Mouse (Mus musculus): ENCODE results near the gene Cpn2. TPM values are rescaled to one million over a fixed set of nuclear protein-coding genes. Genes with fewer than 3 reads are reported as not detected.

Gene Cpn2
- total RNA-seq, 1 experiment from 2014 or later: 28.6 TPM

- DNase-seq: no peak
These were observed 13.5 kb upstream of the Cpn2 start for GRCm38 (mm10) chr16:30280676-30281297.

- DNase-seq: peak; percentile 29
These were observed 11.1 kb upstream of the Cpn2 start for GRCm38 (mm10) chr16:30278406-30278805.

GRCm38 (mm10) chr16:30275558-30276340 lies 8.4 kb upstream of the Cpn2 start:
- no peak for DNase-seq

- DNase-seq: no peak
These were observed 5.8 kb upstream of the Cpn2 start for GRCm38 (mm10) chr16:30273065-30273464.

- DNase-seq: no peak
These were observed 4.8 kb upstream of the Cpn2 start for GRCm38 (mm10) chr16:30271941-30272595.

- no peak for DNase-seq
These were observed 4.0 kb upstream of the Cpn2 start for GRCm38 (mm10) chr16:30271223-30271761.

GRCm38 (mm10) chr16:30266561-30266960 lies 738 bp downstream of the Cpn2 start:
- no peak for DNase-seq

- DNase-seq: no peak
These were observed 1.7 kb downstream of the Cpn2 start for GRCm38 (mm10) chr16:30265611-30266010.

- peak; percentile 18 for DNase-seq
These were observed 4.1 kb downstream of the Cpn2 start for GRCm38 (mm10) chr16:30263156-30263555.

- DNase-seq: peak; percentile 82
These were observed 4.6 kb downstream of the Cpn2 start for GRCm38 (mm10) chr16:30262664-30263063.

GRCm38 (mm10) chr16:30262157-30262556 lies 5.1 kb downstream of the Cpn2 start:
- DNase-seq: no peak

- DNase-seq: peak; percentile 54
These were observed 6.0 kb downstream of the Cpn2 start for GRCm38 (mm10) chr16:30261341-30261740.

- peak; percentile 44 for DNase-seq
These were observed 7.2 kb downstream of the Cpn2 start for GRCm38 (mm10) chr16:30260012-30260635.

- DNase-seq: peak; percentile 73
These were observed 7.9 kb downstream of the Cpn2 start for GRCm38 (mm10) chr16:30259444-30259843.

- no peak for DNase-seq
These were observed 8.9 kb downstream of the Cpn2 start for GRCm38 (mm10) chr16:30258441-30258840.

- DNase-seq: no peak
These were observed 9.6 kb downstream of the Cpn2 start for GRCm38 (mm10) chr16:30257718-30258117.

- DNase-seq: no peak
These were observed 12.2 kb downstream of the Cpn2 start for GRCm38 (mm10) chr16:30255061-30255460.

- no peak for DNase-seq
These were observed 13.4 kb downstream of the Cpn2 start for GRCm38 (mm10) chr16:30253900-30254299.

- no peak for DNase-seq
These were observed 13.9 kb downstream of the Cpn2 start for GRCm38 (mm10) chr16:30253374-30253773.

- DNase-seq: peak; percentile 92
These were observed 15.3 kb downstream of the Cpn2 start for GRCm38 (mm10) chr16:30252003-30252418.

- no peak for DNase-seq
These were observed 23.1 kb downstream of the Cpn2 start for GRCm38 (mm10) chr16:30244037-30244700.

GRCm38 (mm10) chr16:30241623-30242022 lies 25.7 kb downstream of the Cpn2 start:
- no peak for DNase-seq
